19 mouse cellular contexts compared by ENCODE assay signal in the genomic region with DNA sequence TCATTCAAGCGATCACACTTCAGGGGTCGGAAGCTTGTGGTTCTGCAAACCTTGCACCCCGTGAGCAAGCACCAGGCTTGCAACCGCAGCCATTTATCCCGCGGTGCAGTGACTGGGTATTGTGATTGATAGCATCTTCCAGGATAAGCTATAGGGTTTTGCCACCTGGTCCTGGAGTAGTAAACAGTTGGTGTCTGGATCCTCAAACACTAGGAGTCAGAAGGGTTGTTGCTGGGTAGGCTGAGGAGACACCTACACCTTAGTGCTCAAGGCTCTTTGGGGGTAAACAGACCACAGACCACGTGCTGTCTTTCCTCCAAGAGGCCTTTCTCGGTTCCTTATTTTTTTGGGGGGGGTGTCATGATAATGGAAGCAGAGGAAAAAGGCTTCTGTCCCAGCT. TPM values are rescaled to one million over a fixed set of nuclear protein-coding genes. Genes with fewer than 3 reads are reported as not detected.
"Had no signal": no experiment of that assay in that cellular context is flagged by ENCODE, and none has a peak within 500 bp of the region (broad histone marks: within the 10 kb centered on the region; RNA-seq: fewer than 3 reads in every experiment).

No protein-coding gene starts in this region.

- H3K4me3 ChIP-seq: limb, embryonic 13.5 days; midbrain, embryonic 15.5 days; neural tube, embryonic 12.5 days had no signal

- DNase-seq: kidney, adult 11 months; kidney, adult 9 months; kidney, postnatal 14 days; lung, adult 18-20 months; right cerebral cortex, postnatal 14 days had no signal

- H3K27me3 ChIP-seq: limb, embryonic 13.5 days; midbrain, embryonic 15.5 days; neural tube, embryonic 12.5 days had no signal

- H3K36me3 ChIP-seq: limb, embryonic 13.5 days; midbrain, embryonic 15.5 days; neural tube, embryonic 12.5 days had no signal

- H3K9me3 ChIP-seq: limb, embryonic 13.5 days; midbrain, embryonic 15.5 days; neural tube, embryonic 12.5 days had no signal

- H3K27ac ChIP-seq: limb, embryonic 13.5 days; liver, embryonic 14.5 days; midbrain, embryonic 15.5 days; neural tube, embryonic 12.5 days; stomach, postnatal 0 days had no signal

- H3K4me1 ChIP-seq: limb, embryonic 13.5 days; midbrain, embryonic 15.5 days; neural tube, embryonic 12.5 days had no signal

- H3K9ac ChIP-seq: limb, embryonic 13.5 days; liver, embryonic 14.5 days; midbrain, embryonic 15.5 days; neural tube, embryonic 12.5 days had no signal

- ATAC-seq: midbrain, embryonic 15.5 days had no signal

- H3K4me2 ChIP-seq: limb, embryonic 13.5 days; midbrain, embryonic 11.5 days; midbrain, embryonic 15.5 days; neural tube, embryonic 12.5 days had no signal

RNA-seq across cellular contexts. Expression of a gene that starts 27.9 kb away (rescaled TPM):
- total RNA-seq: layer of hippocampus, adult 8-10 months; layer of hippocampus, postnatal 14 days; left cerebral cortex, postnatal 36 days; liver, adult 2 months; monocyte, adult 5-6 weeks had no signal
- polyA plus RNA-seq: large intestine, adult 2 months; limb, embryonic 13.5 days; liver, adult 2 months; liver, embryonic 14.5 days; lung, embryonic 16.5 days; midbrain, embryonic 11.5 days; midbrain, embryonic 15.5 days; neural tube, embryonic 12.5 days; spleen, adult 2 months; stomach, postnatal 0 days had no signal
